Mouse (Mus musculus) heart, adult 11 months (tissue): ENCODE results near the gene Hddc2.

Experiments used
- DNase-seq: peaks from one replicate; pipeline ENCODE4 v3.0.0; 2022

Hddc2 gene

DNA sequence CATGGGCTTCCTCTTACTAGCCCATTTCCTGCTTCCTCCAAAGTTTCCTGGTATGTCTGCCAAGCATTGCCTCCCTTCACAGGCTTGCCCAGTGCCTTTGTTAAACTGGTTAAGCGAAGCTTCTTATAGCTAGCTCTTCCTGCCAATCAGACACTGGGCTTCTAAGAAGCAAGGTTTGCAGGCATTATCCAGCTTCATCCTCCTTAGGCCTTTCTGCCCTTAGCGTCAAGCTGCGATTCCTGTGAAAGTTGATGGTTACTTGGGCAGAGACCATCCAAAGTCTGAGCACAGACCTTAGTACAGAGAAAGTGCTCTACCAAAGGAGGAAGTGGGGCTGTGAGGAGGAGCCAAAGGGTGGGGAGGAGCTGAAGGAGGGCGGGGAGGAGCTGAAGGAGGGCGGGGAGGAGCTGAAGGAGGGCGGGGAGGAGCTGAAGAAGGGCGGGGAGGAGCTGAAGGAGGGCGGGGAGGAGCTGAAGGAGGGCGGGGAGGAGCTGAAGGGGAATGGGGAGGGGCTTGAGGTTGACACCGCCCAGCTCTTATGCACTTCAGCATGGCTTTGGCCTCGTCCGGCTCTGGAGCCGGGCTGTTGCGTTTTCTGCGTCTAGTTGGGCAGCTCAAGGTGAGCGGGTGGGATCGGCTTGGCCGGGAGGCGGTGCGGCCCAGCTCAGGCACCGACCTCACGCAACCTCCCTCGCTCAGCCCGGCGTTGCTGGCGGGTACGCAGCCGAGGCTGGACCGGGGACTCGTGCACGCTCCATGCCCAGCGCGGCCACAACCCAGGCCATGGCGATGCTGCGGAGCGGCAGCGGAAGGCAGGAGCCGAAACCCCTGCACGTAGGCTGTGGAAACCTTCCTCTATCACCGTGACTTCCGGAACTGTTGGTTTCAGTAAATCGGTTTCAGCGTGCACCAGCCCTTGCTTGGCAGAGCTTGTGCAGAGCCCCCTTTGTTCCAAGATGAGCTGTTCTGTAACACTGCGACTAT is at the start of gene Hddc2:
Gene Hddc2 (plus strand): TSS at position 519 of the 984 bp plus-strand sequence.
- DNase-seq = peak; percentile 97

DNA sequence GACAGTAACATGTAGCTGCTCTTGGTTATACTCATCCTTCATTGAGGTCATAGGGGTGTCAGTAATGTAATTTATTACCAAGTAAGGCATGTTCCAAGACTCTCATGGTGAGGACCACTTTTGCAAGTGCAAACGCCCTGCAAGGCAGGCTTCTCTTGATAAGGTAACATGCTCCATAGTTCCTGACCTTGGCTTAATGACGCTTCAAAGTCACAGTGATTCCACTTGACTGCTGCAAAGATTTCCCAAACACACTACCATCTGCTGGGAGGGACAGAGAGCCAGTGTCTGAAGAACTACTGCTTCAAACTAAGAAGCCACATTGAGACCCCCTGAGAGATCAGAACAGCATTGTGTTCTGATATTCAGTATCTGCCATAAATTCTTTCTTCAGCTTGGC is 40.4 kb upstream of the Hddc2 start:
- no peak for DNase-seq

DNA sequence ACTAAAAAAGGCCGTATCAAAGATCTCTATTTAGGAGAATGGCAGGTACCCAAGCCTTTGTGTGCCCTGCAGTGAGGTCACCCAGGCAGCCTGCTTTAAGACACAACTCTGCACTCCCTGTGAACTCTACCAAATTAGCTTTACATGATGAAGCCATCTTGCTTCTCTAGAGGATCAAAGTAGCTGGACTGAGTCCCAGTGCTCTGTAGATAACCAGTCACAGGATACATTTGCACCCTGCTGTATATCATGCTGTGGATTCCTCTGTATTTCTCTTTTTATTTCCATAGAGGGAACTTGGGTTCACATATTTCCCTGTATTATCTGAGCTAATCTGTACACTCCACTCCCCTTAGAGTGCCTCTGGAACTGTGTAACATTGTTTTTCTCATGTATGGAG is 40.0 kb upstream of the Hddc2 start:
- DNase-seq = no peak

DNA sequence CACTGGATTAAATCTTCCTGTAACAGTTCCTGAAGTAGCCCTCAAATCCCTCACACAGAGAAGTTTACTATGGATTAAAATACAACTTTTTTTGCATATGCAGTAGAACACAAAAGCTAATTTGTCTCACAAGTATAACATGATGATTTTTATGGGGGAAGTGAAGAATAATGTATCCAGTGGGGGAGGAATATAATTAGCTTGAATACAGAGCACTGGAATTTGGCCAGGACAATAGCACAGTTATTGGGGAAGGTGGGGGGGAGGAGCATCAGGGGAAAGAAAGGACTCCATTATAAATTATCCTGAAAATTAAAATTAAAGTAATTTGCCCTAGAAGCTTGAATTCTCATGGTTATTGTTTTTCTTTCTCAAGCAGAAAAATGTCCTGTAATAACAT is 25.4 kb upstream of the Hddc2 start:
- DNase-seq = no peak

DNA sequence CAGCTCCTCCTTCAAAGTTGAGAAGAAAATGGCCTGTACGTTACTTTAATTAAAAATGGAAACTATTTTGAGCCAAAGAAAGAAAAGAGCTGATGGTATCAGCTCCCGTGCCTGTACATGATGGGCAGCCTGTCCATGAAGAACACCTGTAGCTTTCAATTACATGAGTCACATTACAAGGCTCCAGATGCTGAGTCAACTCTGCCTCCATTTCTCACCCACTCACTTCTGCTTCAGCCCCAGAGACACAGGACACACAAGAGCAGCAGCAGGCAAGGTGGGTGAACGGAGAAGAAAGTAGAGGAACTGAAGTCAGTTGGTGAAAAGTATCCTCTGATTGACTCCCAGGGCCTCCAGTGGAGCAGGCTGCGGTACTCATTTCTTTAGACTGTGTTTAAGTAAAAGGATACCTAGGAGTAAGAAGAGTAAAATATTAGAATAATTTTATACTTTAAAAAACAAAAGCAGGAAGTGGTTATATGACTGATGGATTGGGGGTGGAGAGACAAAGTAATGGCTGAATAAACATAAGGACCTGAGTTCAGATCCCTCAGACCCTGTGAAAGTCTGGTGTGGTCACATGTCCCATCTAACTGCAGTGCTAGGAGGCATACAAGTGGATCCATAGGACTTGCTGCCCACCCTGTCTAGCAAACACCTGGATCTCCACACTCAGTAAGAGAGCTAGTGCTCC is 24.3 kb upstream of the Hddc2 start:
- DNase-seq = no peak

DNA sequence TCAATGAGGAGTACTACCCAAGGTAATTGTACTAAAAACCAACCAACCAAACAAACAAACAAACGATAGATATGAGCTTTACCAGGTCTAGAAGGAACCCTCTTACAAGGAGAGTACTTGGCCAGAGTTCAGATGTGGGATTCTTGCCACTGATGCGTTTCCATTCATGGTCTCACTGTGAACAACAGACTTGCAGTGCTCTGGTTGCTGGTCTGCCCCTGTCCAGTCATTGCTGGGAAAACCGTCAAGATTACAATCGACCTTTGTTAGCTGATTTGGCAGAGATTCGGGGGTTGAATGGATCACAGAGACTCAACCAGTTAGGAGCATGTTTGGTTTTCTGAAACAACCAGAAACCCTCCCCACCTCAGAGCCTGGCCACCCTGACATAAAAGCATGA is 17.5 kb upstream of the Hddc2 start:
- no peak for DNase-seq

DNA sequence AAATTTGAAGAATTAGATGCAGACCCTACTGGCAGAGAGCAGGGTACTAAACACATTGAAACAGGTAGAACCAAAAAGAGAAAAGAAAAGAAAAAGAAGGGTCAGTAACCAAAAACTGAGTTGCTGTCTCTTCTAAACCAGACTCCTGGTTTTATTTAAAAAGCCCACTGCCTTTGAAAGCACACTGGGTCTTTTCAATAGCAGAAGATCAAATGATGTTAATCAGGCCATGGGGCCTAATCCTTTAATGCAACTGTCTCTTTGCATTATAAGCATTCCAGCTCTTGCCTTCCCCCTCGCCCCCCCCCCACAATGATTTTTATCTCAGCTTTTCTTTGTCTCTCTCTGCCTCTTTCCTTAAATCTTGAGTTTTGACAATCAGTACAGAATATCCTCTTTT is 16.7 kb upstream of the Hddc2 start:
- DNase-seq = no peak

DNA sequence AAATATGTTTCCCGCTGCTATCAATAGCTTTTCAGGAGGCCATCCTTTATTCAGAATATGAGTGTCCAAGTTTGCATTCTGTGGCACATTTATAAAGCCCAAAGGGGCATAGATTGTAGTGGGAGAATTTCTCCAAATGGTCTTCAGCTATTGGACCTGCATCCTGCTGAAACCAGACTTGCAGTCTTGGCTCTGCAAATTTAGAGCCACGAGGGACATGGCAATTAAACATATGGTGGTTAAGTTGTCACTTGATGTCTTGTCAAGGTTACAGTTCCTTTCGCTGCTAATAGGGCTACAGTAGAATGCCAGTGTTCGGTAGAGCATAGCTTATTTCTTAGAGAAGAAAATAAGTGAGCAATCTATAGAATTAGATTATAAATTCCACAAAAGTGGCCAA is 16.1 kb upstream of the Hddc2 start:
- no peak for DNase-seq

DNA sequence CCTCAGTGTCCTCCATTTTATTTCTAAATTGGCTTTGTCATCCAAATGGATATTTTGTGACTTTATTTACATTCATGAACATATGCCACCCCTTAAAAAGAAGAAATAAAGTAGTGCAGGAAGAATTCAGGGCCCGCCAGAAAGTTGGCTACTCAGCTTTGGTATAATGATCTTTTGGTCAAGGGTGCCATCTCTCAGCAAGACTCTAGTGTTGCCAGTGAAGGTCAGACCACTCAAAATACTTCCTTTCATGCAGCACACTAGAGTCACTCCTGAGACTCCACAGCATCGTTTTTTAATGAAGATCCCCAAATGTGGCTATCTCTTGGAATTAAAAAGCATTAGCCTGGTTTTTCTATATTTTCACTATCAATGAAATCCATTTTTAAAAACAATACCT is 14.9 kb upstream of the Hddc2 start:
- no peak for DNase-seq

DNA sequence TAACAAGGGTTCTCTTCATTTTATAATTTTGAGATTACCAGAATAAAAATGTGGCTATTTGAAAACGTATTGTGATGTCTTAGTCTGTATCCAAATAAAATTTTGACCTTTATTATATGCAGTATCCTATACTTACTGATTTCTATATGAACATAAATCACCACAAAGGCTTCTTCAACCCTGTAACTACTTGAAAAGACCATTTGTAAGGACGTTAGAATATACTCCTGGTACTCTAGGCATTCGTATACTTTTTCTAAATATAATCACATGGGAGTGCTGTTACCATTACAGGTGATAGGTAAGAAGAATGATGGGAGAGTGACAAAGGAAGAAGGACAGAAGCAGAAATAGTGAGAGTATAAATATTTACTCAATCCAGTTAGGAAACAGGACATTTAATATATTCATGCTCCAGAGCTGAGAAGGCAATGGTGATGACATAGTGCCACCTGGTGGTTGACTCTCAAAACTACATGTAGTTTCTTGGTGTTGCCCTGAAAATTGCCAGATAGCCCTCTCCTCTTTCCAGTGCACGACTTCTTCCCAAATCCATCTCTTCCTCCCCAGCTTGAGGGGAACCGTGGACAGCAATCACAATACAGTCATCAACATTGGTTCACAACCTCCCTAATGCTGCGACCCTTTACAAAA is 14.1 kb upstream of the Hddc2 start:
- peak; percentile 84 for DNase-seq

DNA sequence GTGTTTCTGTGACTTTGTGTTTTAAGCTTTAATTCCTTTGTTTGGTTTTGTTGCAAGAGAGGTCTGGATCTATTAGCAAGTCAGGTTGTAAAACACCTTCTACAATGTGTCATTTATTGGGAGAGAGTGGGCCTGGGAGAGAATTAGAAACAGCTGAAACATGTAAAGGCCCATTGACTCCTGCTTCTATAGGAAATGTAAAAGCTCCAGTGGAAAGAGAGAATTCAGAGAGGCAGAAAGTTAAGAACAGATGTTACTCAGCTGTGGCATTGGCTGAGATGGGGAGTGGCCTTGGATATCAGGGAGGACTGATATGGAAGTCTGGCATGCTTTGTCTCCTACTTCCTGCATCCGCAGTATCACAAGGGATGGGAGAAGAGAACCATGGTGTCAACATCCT is 12.9 kb upstream of the Hddc2 start:
- no peak for DNase-seq

DNA sequence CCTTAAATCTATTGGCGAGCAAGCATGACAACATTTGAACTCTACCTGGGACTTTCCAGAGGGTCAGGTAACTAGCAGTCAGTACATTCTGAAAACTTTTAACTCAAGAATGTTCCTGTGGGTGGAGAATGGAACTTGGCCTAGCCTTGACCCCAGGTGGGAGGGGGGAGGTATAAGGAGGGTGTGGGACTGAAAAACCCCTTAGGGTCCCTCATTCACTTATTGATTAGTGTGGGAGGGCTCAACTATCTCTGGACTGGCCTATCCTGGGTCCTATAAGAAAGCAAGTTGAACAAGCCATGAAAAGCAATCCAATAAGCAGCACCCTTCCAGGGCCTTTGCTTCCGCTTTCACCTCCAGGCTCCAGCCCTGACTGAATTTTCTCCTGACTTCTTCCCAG is 9.7 kb upstream of the Hddc2 start:
- no peak for DNase-seq

DNA sequence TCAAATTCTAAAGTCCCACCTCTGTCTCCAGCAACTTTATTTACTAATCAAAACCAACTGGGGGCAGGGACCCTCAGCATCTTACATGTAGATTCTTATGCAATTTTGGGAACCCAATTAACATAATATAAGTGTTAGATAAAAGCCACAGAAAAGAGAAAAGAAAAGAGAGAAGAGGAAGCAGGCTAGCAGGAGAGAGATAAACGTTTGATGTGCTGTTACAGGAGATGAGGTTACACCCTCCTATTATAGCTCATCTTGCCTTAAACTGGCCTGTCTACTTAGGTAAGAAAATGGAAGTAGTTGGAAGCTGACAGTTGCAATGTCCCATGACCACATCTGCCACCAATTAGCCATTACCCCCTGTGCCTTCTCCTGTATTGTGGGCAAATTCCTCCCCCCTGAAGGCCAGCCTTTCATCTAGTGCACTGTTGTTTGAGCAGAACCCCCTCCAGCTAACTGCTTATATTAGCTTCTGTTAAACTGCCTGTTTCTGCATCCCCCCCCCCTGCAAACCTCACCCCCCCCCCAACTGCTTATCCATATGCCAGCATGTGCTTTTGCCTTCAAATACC is 6.1 kb upstream of the Hddc2 start:
- no peak for DNase-seq

DNA sequence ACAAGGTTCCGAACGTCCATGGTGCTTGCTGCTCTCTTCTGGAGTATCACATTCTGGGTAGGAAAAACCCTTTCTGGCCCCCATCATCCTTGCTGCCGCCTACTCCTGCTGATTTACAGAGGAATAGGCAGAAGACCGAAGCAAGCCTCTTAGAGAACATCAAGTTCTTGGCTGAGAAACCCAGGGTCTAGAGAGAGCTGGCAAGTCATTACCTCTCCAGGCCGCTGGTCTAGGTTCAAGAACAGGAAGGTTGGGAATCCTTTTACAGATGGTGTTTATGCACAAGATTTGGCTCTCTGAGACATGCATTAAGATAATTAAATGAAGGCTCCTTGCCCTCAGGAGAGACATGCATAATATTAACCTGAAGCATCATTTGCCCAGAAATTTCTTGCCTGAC is 5.3 kb downstream of the Hddc2 start:
- peak; percentile 85 for DNase-seq

DNA sequence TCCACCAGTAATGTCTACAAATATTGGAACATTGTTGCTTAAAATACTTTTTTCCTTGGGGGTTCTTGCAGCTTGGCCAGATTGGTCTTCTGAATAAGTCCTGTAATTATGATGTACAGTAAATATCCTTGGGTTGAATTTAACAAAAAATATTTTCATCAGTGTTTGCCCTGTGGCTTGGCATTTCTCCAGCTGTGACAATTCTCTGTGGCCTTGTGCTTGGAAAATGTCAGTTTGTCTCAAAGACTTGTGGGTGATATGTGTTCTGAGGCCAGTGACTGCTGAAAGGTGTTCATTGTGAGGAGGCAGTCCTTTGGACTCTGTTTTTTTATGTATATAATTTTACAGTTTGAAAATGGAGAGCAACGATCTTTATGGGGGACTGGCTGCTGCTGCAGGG is 16.3 kb downstream of the Hddc2 start:
- DNase-seq = no peak

DNA sequence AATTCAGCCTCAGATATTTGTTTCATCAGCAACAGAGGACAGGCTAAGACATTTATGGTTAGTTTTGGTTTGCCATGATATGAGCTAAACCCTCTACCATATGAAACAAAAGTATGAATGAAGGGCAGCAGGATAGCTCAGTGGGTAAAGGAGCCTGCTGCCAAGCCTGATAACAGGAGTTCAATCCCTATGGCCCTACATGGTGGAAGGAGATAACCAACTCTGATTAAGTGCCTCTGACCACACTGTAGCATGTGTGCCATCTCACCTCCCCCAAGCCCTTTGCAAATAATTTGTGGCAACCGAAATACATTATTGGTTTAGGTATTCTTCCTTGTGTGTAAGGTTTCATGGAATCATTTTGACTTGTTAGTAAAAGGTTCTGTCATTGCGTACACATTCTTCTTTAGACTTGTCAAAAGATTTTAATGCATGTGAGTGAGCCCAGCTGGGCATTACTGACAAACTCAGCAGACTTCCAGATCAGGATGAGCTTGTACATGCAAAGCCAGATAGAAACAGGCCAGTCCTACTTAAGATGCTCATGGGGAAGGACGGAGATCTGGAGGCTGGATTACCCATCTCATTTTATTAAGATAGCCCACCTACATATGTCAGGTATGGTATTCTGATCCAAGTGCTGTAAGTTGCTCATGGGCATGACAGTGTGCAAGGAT is 17.2 kb downstream of the Hddc2 start:
- DNase-seq = no peak

DNA sequence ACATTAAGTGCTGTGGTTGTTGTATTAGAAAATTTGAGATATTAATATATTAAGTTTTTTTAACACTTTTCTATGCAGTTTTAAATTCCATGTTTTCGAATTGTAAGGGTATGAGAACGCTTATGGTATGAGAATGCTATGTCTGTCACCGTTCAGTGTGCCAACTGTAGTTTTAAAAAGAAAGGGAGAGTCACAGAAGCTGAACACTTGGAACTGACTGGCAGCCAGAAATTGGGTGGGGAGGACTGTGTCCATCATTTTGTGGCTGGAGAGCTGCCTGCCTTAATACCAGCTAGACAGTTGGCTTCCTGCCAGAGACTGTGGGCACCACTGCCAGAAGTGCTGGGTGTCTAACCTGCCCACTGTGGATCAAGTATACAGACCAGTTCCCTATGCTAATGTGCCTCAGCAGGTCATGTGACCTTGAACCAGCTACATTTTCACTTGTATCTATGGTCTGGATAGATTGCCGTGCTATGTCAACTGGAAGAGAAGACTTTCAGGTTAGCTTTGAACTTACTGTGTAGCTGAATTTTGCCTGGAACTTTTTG is 18.1 kb downstream of the Hddc2 start:
- no peak for DNase-seq

DNA sequence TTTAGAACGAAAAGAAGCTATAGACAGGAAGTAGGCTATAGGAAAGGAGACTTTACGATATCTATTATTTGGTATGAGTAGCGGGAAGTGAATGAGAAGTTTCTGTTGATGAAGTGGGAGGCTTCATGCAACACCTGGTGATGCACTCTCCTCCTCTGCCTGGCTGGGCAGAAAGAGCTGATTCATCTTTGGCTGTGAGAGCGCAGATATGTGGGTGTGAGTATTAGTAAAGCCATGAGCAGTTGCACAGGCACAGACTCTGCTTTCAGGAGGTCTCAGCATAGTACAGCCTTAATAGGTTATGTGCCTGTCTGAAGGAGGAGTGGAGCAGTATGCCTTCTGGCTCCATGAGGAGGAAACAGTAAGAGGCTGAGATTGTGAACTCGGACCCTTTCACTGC is 23.2 kb downstream of the Hddc2 start:
- DNase-seq = no peak

DNA sequence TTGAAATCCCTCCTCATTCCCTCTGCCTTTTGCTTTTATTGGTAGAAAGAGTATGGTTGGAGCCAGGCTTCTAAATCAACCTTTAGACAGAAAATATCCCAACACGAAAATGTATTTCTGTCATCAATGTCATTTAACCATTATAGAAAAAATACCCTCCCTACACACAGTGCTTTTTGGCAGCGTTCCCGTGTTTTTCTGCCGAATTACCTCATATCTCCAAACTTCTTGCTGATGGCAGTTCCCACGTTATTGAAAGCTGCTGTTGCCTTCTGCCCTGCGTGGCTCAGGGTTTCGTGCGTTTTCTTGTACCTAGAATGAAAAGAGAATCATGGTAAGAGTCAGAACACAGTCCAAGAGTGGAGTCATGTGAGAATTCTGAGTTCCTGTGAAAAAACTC is 33.2 kb downstream of the Hddc2 start:
- DNase-seq = no peak

DNA sequence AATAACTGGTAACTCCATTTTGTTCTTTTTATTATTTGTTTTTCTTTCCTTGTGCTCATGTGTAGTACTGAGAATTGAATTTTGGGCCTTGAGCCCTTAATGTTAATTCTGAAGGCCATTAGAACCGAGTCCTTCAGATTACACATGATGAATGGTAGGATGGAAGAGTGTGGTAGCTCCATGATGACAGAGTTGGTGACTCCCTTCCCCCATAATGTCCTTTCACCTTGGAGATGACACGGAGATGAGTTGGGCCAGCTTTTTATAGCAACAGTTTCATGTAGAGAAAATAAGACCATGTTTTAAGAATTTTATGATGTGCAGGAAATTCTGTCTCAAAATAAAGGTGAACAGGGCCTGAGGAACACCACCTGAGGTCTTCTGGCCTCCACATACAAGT is 37.9 kb downstream of the Hddc2 start:
- DNase-seq = no peak

DNA sequence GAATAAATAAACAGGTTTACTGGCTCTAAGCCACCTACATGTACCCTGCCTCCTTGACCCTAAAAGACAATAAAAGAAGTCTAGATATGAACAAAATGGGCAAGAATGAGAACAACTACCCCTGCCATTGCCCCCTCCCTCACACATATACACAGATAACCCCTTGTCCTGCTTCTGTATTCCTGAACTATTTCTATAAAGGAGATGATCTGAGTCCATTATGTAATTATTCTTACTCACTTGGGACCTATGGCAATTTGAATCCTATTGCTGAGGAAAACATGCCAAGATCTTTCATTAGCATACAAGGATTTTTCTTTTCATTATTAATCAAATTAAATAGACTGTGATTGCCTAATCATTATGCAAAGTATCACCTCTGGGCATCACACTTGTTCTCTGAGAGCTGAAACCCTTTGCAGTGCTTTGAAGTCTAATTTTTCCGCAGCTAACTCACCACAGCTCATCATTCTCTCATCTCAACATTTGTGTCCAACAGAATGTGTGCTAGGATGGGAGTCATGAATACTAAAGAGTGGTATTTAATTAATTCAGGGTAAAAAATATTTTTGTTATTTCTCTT is 39.8 kb downstream of the Hddc2 start:
- no peak for DNase-seq

DNA sequence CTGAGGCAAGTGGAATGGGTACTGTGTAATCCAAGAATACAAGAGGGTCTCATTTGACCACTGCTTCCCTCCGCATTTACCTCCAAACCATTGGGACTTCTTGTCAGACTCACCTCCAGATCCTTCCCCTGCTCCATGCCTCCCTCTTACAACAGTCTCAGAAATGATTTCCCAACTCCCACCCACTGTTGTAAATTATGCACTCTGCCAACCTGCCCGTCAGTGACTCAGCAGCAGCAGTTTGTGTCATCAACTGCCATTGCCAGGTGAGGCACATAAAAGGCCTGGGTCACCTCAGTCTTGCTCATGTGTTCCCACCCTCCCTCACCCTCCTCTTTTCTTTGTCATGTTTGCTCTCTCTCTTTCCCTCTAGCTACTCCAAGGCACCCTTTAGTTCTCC is 41.0 kb downstream of the Hddc2 start:
- DNase-seq = no peak
